Mouse (Mus musculus) cortical plate, adult 2 months (tissue): ENCODE measurements around the gene Mblac2. TPM values are rescaled to one million over a fixed set of nuclear protein-coding genes. Genes with fewer than 3 reads are reported as not detected.

ENCODE experiments used
- H3K27ac ChIP-seq: fragments of 200-500 bp; 2 replicates; pipeline ENCODE4 v1.5.1; 2012; ENCODE audit warnings: low read length, control low read depth, inconsistent platforms; ENCODE audit not compliant: insufficient read depth
- H3K4me1 ChIP-seq: fragments of 200-500 bp; 2 replicates; pipeline ENCODE4 v1.6.1; 2011; ENCODE audit warnings: low read length; ENCODE audit not compliant: control insufficient read depth, insufficient read depth
- H3K4me3 ChIP-seq: fragments of 200-500 bp; 2 replicates; pipeline ENCODE4 v1.5.1; 2011; ENCODE audit warnings: mild to moderate bottlenecking, low read length, control low read depth; ENCODE audit not compliant: insufficient read depth
- CTCF ChIP-seq: fragments of 200-500 bp; IDR thresholded peaks from 2 replicates; pipeline ENCODE4 v1.5.1; 2011; ENCODE audit warnings: mild to moderate bottlenecking, control low read depth, low read length; ENCODE audit not compliant: insufficient read depth; ENCODE audit errors: extremely low read depth
- POLR2A ChIP-seq: fragments of 200-500 bp; IDR thresholded peaks from 2 replicates; pipeline ENCODE4 v1.6.1; 2011; ENCODE audit warnings: mild to moderate bottlenecking, low read length, control low read depth; ENCODE audit not compliant: insufficient read depth; ENCODE audit errors: extremely low read depth
- polyA plus RNA-seq: library from polyadenylated mRNA; depleted of rRNA; stranded (reverse); fragments of >200 nt; gene quantifications from 2 replicates; pipeline ENCODE4 v1.2.3, GENCODE M21; 2012; rRNA removed

The Mblac2 gene
- polyA plus RNA-seq, result 22.3 and 23.4 TPM in 2 replicates

- Histone ChIP-seq H3K4me3 (peak within 1 kb of the TSS; percentile 72), H3K4me1 (peaks cover 2% of the 10 kb centered on the region; the same call in 1 of the 2 replicates), H3K27ac (peak within 1 kb of the TSS; percentile 64)
- TF ChIP-seq CTCF (no peak), POLR2A (peak; percentile 28; the same call in 1 of the 2 replicates)
Observed at GRCm38 (mm10) chr13:81710775-81711545, at the start of gene Mblac2, which contains the start of gene Polr3g. Mblac2 (plus strand) TSS chr13:81711341. Polr3g (minus strand) TSS chr13:81711013.

DNA sequence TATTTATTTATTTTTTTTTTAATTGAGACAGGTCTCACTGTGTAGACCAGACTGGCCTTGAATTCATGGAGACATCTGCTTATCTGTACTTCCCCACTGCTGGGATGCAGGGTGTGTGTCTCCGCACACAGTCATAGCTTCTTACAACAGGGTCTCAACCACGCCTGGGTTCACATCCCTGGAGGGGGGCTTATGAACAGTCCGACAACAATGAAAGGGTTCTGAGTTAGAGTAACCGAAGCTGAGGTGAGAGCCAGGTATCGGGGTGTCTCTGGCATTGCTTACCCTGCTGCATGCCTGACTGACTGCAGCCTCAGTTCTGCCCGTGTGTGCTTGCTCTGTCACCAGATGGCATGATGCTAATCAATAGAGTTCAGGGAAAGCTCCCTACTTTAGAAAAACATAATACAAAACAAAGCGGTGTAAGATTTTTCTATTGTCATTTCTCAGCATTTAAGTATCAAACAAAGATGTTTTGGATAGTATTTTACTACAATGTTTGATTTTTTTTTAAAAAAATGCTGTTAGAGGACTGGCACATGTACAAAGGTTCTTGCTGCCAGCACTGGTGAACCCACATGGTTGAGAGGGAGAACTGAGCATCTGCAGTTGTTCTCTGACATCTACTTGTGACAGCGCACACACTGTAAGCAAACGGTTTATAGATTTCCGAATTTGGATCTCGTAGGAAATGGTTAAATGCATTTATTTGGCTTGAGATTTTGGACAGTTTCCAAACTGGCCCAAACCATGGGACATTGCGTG is 47.4 kb upstream of the Mblac2 start:
- TF ChIP-seq POLR2A (no peak), CTCF (no peak)
- Histone ChIP-seq H3K27ac (no peak overlapping the region), H3K4me3 (no peak overlapping the region), H3K4me1 (peaks cover 4% of the 10 kb centered on the region)

DNA sequence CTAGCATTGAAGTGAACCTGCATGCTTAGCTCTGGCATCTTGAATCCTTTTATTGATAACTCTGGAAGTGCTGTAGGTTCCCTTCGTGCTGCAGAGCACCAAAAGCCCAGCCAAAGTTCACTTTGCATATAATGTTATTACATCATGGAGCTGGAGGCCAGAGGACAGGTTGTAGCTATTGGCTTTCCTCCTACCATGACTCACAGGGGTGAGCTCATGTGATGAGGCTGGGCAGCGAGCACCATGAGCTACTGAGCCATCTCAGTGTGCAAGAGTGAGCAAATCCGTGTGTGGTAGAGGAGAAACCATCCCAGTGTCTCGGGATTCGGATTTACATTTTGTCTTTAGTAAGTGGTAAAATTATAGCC is 46.8 kb upstream of the Mblac2 start:
- TF ChIP-seq CTCF, result no peak
- TF ChIP-seq POLR2A, result no peak
- Histone ChIP-seq H3K27ac (no peak overlapping the region), H3K4me1 (peaks cover 4% of the 10 kb centered on the region), H3K4me3 (no peak overlapping the region)

DNA sequence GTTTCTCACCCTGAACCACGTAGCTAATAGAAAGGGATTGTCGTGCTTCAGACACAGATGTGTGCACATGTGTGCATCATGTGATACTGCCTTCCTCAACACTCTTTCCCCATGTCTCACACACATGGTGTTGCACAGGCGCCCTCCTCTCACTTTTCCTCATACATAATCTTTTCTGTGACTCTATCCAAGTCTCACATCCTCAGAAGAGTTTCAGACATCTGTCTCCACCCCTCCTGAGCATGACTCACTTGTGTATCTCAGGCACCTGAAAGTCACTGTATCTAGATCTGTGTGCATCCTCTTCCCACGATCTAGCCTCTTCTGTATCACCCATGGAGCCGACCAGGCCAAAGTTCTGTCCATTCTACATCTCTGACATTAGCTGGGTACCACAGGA is 43.4 kb upstream of the Mblac2 start:
- no peak for TF ChIP-seq CTCF
- Histone ChIP-seq H3K4me3 (no peak overlapping the region), H3K4me1 (peaks cover 4% of the 10 kb centered on the region), H3K27ac (no peak overlapping the region)

GRCm38 (mm10) chr13:81675333-81675732 is 35.8 kb upstream of the Mblac2 start:
- Histone ChIP-seq H3K4me3 (no peak overlapping the region), H3K4me1 (no peaks in the 10 kb centered on the region), H3K27ac (no peak overlapping the region)
- TF ChIP-seq POLR2A (no peak), CTCF (no peak)

DNA sequence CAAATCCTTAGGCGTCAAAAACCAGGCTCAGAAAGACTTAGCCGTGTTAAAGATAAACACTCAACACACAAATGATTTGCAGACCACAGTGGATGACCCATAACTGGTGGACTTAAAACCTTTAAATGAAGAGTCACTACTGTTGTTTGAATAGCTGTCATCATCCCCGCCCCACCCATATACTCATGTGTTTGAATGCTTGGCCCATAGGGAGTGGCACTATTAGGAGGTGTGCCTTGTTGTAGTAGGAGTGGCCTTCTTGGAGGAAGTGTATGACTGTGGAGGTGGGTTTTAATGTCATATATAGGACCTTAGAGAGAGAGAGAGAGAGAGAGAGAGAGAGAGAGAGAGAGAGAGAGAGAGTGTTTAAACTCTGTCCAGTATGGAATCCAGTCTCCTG is 28.0 kb upstream of the Mblac2 start:
- no peak overlapping the region for H3K4me3 ChIP-seq
- peaks cover 2% of the 10 kb centered on the region; the same call in 1 of the 2 replicates for H3K4me1 ChIP-seq
- no peak overlapping the region for H3K27ac ChIP-seq
- TF ChIP-seq CTCF, result no peak
- no peak for TF ChIP-seq POLR2A

DNA sequence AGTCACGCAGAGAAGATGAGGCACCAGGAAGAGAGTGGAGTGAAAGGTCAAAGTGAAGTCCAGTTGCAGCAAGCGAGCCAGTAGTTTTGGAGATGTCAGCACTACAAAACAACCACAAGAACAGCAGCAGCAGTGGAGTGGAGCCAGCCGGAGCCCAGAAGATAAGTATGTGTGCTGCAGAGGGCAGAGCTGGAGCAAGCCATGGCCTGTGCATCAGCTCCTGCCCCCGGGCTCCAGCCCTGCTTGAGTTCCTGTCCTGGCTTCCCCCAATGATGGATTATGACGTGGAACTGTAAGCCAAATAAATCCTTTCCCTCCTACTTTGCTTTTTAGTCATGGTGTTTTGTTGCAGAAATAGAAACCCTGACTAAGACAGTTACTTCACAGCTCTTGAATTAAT is 26.9 kb upstream of the Mblac2 start:
- H3K4me1 ChIP-seq, result peaks cover 2% of the 10 kb centered on the region; the same call in 1 of the 2 replicates
- H3K27ac ChIP-seq, result no peak overlapping the region
- TF ChIP-seq CTCF, result no peak
- no peak for TF ChIP-seq POLR2A
- H3K4me3 ChIP-seq, result no peak overlapping the region

- Histone ChIP-seq H3K4me1 (peaks cover 2% of the 10 kb centered on the region; the same call in 1 of the 2 replicates), H3K27ac (no peak overlapping the region), H3K4me3 (no peak overlapping the region)
- TF ChIP-seq CTCF (no peak), POLR2A (no peak)
Observed at GRCm38 (mm10) chr13:81684884-81685283, 26.3 kb upstream of the Mblac2 start.

GRCm38 (mm10) chr13:81689587-81689986 is 21.6 kb upstream of the Mblac2 start:
- no peaks in the 10 kb centered on the region; the same call in 1 of the 2 replicates for H3K4me1 ChIP-seq
- no peak overlapping the region for H3K27ac ChIP-seq
- TF ChIP-seq CTCF, result no peak
- TF ChIP-seq POLR2A, result no peak

More at GRCm38 (mm10) chr13:81689587-81689986, 21.6 kb upstream of the Mblac2 start:
- no peak overlapping the region for H3K4me3 ChIP-seq
